Comparison of ENCODE assay signal across 7 mouse cellular contexts in genomic region chr11:62494754-62495275, GRCm38 (mm10). TPM values are rescaled to one million over a fixed set of nuclear protein-coding genes. Genes with fewer than 3 reads are reported as not detected.
DNase-seq lines count a peak whose midpoint lies in the region; ATAC-seq lines count a peak whose summit lies in the region.

No protein-coding gene starts in this region.

- DNase-seq in T-cell, adult 2 months (ENCODE audit: low spot score), result peak; percentile 72
- peak; percentile 91 for DNase-seq in fat pad, adult 2 months (ENCODE audit: extremely low read depth, low read depth, low spot score)
- DNase-seq in heart, postnatal 14 days, result peak; percentile 28 to 48
- peak; percentile 38 for DNase-seq in layer of hippocampus, adult 9-11 months
- peak; percentile 94 for DNase-seq in lung, postnatal 36 days
- DNase-seq in spleen, postnatal 36 days (ENCODE audit: low spot score in 2 of 2), result peak; percentile 58 to 71

- ATAC-seq in CD4-positive, CD25-positive, alpha-beta regulatory T cell, adult 4 months, result peak; percentile 98

- intact Hi-C loops in heart, postnatal 14 days (cut with DNase I), result loop anchor here (5.0 kb wide), 1 partner anchor 98 kb away; no protein-coding TSS in a partner anchor

RNA-seq across cellular contexts. Expression of gene Ncor1, which starts 36.5 kb away (rescaled TPM):
- 100 to 1,000 TPM; 170 to 205 TPM for polyA plus RNA-seq in CD4-positive, CD25-positive, alpha-beta regulatory T cell, adult 4 months (2017; shearing (Covaris generic))
- 100 to 1,000 TPM; 132 to 136 TPM for total RNA-seq in heart, postnatal 14 days (2021)

RNA-seq across cellular contexts. Expression of gene Pigl, which starts 36.6 kb away (rescaled TPM):
- polyA plus RNA-seq in CD4-positive, CD25-positive, alpha-beta regulatory T cell, adult 4 months (2017; shearing (Covaris generic)), result 10 to 100 TPM in 1 of 2 experiments, 1 to 10 TPM in 1; 9.2 to 13.9 TPM
- 1 to 10 TPM; 3.8 to 4.3 TPM for total RNA-seq in heart, postnatal 14 days (2021)

RNA-seq across cellular contexts. Expression of gene Cenpv, which starts 44.2 kb away (rescaled TPM):
- polyA plus RNA-seq in CD4-positive, CD25-positive, alpha-beta regulatory T cell, adult 4 months (2017; shearing (Covaris generic)), result 1 to 10 TPM in 1 of 2 experiments, under 1 TPM in 1; 0.74 to 2.3 TPM
- 10 to 100 TPM; 16.8 to 20.0 TPM for total RNA-seq in heart, postnatal 14 days (2021)

RNA-seq across cellular contexts. Expression of gene Ubb, which starts 56.2 kb away (rescaled TPM):
- polyA plus RNA-seq in CD4-positive, CD25-positive, alpha-beta regulatory T cell, adult 4 months (2017; shearing (Covaris generic)), result 1,000 to 10,000 TPM; 5,826 to 7,831 TPM
- 100 to 1,000 TPM; 658 to 665 TPM for total RNA-seq in heart, postnatal 14 days (2021)

Comparison
In these comparisons a context has a peak if more than half of its experiments do, and no peak if none do; other contexts are left out.
1. Peak in every context shown above with its lines: DNase-seq and ATAC-seq.
2. DNase-seq: peak in every context shown above with its lines; median percentile 94 in lung, postnatal 36 days; 91 in fat pad, adult 2 months; 72 in T-cell, adult 2 months; 64 in spleen, postnatal 36 days; 38 in heart, postnatal 14 days; 38 in layer of hippocampus, adult 9-11 months.